ENCODE assay signal across 8 mouse cellular contexts in genomic region chr1:79860411-79861039, GRCm38 (mm10). TPM values are rescaled to one million over a fixed set of nuclear protein-coding genes. Genes with fewer than 3 reads are reported as not detected.
DNase-seq lines count a peak whose midpoint lies in the region; ATAC-seq and TF ChIP-seq lines count a peak whose summit lies in the region.

No protein-coding gene starts in this region.

- DNase-seq in heart, postnatal 36 days, result no peak
- peak; percentile 84 for DNase-seq in midbrain, embryonic 11.5 days (ENCODE audit: low spot score, missing footprints)
- no peak for DNase-seq in midbrain, embryonic 10.5 days (ENCODE audit: low spot score)
- DNase-seq in thymus, adult 2 months, result no peak
- DNase-seq in B cell, adult 2 months, result no peak

- H3K4me2 ChIP-seq in heart, embryonic 13.5 days, result peak overlapping the region; percentile 47
- H3K4me2 ChIP-seq in midbrain, embryonic 11.5 days, result no peak overlapping the region
- H3K4me2 ChIP-seq in intestine, embryonic 16.5 days (ENCODE audit: low read depth, low read length), result 0 out of 2 replicates have a peak overlapping the region, but pooled peaks have one; percentile 0
- peak overlapping the region; percentile 30 for H3K4me2 ChIP-seq in neural tube, embryonic 15.5 days

- no peaks in the 10 kb centered on the region for H3K9me3 ChIP-seq in heart, embryonic 13.5 days
- H3K9me3 ChIP-seq in midbrain, embryonic 11.5 days (ENCODE audit: control insufficient read depth, low read length), result no peaks in the 10 kb centered on the region
- H3K9me3 ChIP-seq in midbrain, embryonic 10.5 days (replicated peaks), result no peaks in the 10 kb centered on the region
- no peaks in the 10 kb centered on the region for H3K9me3 ChIP-seq in intestine, embryonic 16.5 days (ENCODE audit: control insufficient read depth, low read length)
- H3K9me3 ChIP-seq in neural tube, embryonic 15.5 days (replicated peaks), result no peaks in the 10 kb centered on the region

- no peaks in the 10 kb centered on the region for H3K27me3 ChIP-seq in heart, embryonic 13.5 days (replicated peaks)
- peaks cover 12% of the 10 kb centered on the region for H3K27me3 ChIP-seq in midbrain, embryonic 11.5 days (ENCODE audit: control insufficient read depth, insufficient read depth, low read length)
- peaks cover 45% of the 10 kb centered on the region for H3K27me3 ChIP-seq in midbrain, embryonic 10.5 days (ENCODE audit: low read depth, poor library complexity, severe bottlenecking)
- H3K27me3 ChIP-seq in intestine, embryonic 16.5 days (replicated peaks; ENCODE audit: control insufficient read depth, insufficient read depth, low read length), result no peaks in the 10 kb centered on the region
- H3K27me3 ChIP-seq in neural tube, embryonic 15.5 days (replicated peaks), result no peaks in the 10 kb centered on the region
- H3K27me3 ChIP-seq in thymus, adult 2 months (ENCODE audit: control insufficient read depth, insufficient read depth, low read length), result no peaks in the 10 kb centered on the region; the same call in 1 of the 2 replicates

- intact Hi-C loops in heart, postnatal 36 days (cut with DNase I), result no loop called here

- peak overlapping the region; percentile 16; the same call in 1 of the 2 replicates for H3K4me3 ChIP-seq in heart, embryonic 13.5 days
- no peak overlapping the region for H3K4me3 ChIP-seq in midbrain, embryonic 11.5 days (ENCODE audit: low read depth, low read length)
- no peak overlapping the region for H3K4me3 ChIP-seq in midbrain, embryonic 10.5 days
- H3K4me3 ChIP-seq in intestine, embryonic 16.5 days (ENCODE audit: low read length), result no peak overlapping the region
- no peak overlapping the region for H3K4me3 ChIP-seq in neural tube, embryonic 15.5 days (replicated peaks)
- H3K4me3 ChIP-seq in thymus, adult 2 months (ENCODE audit: control insufficient read depth, insufficient read depth, low read length), result no peak overlapping the region

- no peaks in the 10 kb centered on the region for H3K36me3 ChIP-seq in heart, embryonic 13.5 days
- no peaks in the 10 kb centered on the region for H3K36me3 ChIP-seq in midbrain, embryonic 11.5 days (ENCODE audit: control insufficient read depth, insufficient read depth, low read length)
- no peaks in the 10 kb centered on the region for H3K36me3 ChIP-seq in midbrain, embryonic 10.5 days
- no peaks in the 10 kb centered on the region for H3K36me3 ChIP-seq in intestine, embryonic 16.5 days (ENCODE audit: control insufficient read depth, insufficient read depth, low read length)
- H3K36me3 ChIP-seq in neural tube, embryonic 15.5 days, result no peaks in the 10 kb centered on the region
- no peaks in the 10 kb centered on the region for H3K36me3 ChIP-seq in thymus, adult 2 months (ENCODE audit: control insufficient read depth, insufficient read depth, low read length)

- TF ChIP-seq CTCF in thymus, adult 2 months (IDR thresholded peaks at IDR 0.05; ENCODE audit: borderline replicate concordance, control insufficient read depth, extremely low read depth, insufficient read depth, low read length, poor library complexity), result no peak

- 25% methylated on average over 12 of the region's 12 CpGs for WGBS in heart, embryonic 13.5 days
- 47% methylated on average over 12 of the region's 12 CpGs for WGBS in midbrain, embryonic 11.5 days
- 53% methylated on average over 12 of the region's 12 CpGs for WGBS in midbrain, embryonic 10.5 days
- WGBS in intestine, embryonic 16.5 days, result 29% methylated on average over 12 of the region's 12 CpGs
- 18% methylated on average over 12 of the region's 12 CpGs for WGBS in neural tube, embryonic 15.5 days
- 76% methylated on average over 12 of the region's 12 CpGs for WGBS in thymus, adult 2 months

- H3K4me1 ChIP-seq in heart, embryonic 13.5 days, result peaks cover 53% of the 10 kb centered on the region
- peaks cover 16% of the 10 kb centered on the region for H3K4me1 ChIP-seq in midbrain, embryonic 11.5 days (ENCODE audit: control insufficient read depth, insufficient read depth, low read length)
- peaks cover 55% of the 10 kb centered on the region for H3K4me1 ChIP-seq in midbrain, embryonic 10.5 days
- H3K4me1 ChIP-seq in intestine, embryonic 16.5 days (ENCODE audit: control insufficient read depth, insufficient read depth, low read length), result peaks cover 19% of the 10 kb centered on the region
- H3K4me1 ChIP-seq in neural tube, embryonic 15.5 days, result peaks cover 38% of the 10 kb centered on the region
- H3K4me1 ChIP-seq in thymus, adult 2 months (replicated peaks; ENCODE audit: control insufficient read depth, insufficient read depth, low read length), result peaks cover 9% of the 10 kb centered on the region

- ATAC-seq in heart, embryonic 13.5 days (ENCODE audit: extremely low read depth, insufficient number of reproducible peaks, low FRiP score, low TSS enrichment), result peak; percentile 27; the same call in 1 of the 2 replicates
- peak; percentile 10; the same call in 1 of the 2 replicates for ATAC-seq in midbrain, embryonic 11.5 days (ENCODE audit: low FRiP score)
- ATAC-seq in intestine, embryonic 16.5 days, result 0 out of 2 replicates have a peak, but pooled peaks have one; percentile 16
- peak; percentile 38; the same call in 1 of the 2 replicates for ATAC-seq in neural tube, embryonic 15.5 days (ENCODE audit: low FRiP score)

- TF ChIP-seq POLR2A in thymus, adult 2 months (IDR thresholded peaks at IDR 0.05; ENCODE audit: control insufficient read depth, extremely low read depth, insufficient read depth, low read length, poor library complexity), result no peak

- H3K9ac ChIP-seq in heart, embryonic 13.5 days, result peak overlapping the region; percentile 59
- H3K9ac ChIP-seq in midbrain, embryonic 11.5 days (ENCODE audit: low read length), result no peak overlapping the region
- H3K9ac ChIP-seq in intestine, embryonic 16.5 days (ENCODE audit: low read depth, low read length), result no peak overlapping the region
- H3K9ac ChIP-seq in neural tube, embryonic 15.5 days (replicated peaks), result no peak overlapping the region

- H3K27ac ChIP-seq in heart, embryonic 13.5 days (replicated peaks), result peak overlapping the region; percentile 70
- H3K27ac ChIP-seq in midbrain, embryonic 11.5 days (ENCODE audit: low read depth, low read length), result no peak overlapping the region; the same call in 1 of the 2 replicates
- no peak overlapping the region for H3K27ac ChIP-seq in midbrain, embryonic 10.5 days (replicated peaks)
- H3K27ac ChIP-seq in intestine, embryonic 16.5 days (ENCODE audit: low read length), result peak overlapping the region; percentile 15; the same call in 1 of the 2 replicates
- peak overlapping the region; percentile 77 for H3K27ac ChIP-seq in neural tube, embryonic 15.5 days (replicated peaks)
- H3K27ac ChIP-seq in thymus, adult 2 months (ENCODE audit: control insufficient read depth, insufficient read depth, low read length), result no peak overlapping the region

RNA-seq across cellular contexts. Expression of gene Serpine2, which starts 0.5 kb away (rescaled TPM):
- polyA plus RNA-seq in heart, embryonic 13.5 days (2015; fragmentation: Nextera tagmentation; extraction: Ambion mirVana), result 144 and 148 TPM in 2 replicates
- total RNA-seq in heart, postnatal 36 days (2021), result 10 to 100 TPM; 18.7 to 27.2 TPM
- 63.8 and 70.3 TPM in 2 replicates for polyA plus RNA-seq in midbrain, embryonic 11.5 days (2014; fragmentation: Nextera tagmentation; extraction: Ambion mirVana)
- polyA plus RNA-seq in midbrain, embryonic 10.5 days (2016; fragmentation: Nextera tagmentation; extraction: Ambion mirVana), result 54.7 and 60.4 TPM in 2 replicates
- 71.1 and 78.1 TPM in 2 replicates for polyA plus RNA-seq in intestine, embryonic 16.5 days (2015; fragmentation: Nextera tagmentation; extraction: Ambion mirVana)
- polyA plus RNA-seq in neural tube, embryonic 15.5 days (2015; fragmentation: Nextera tagmentation; extraction: Ambion mirVana), result 382 and 384 TPM in 2 replicates
- 33.8 and 46.7 TPM in 2 replicates for polyA plus RNA-seq in thymus, adult 2 months (2012; rRNA removed)

Comparison
In these comparisons a context has a peak if more than half of its experiments do, and no peak if none do; other contexts are left out.
1. H3K27ac ChIP-seq: peak in heart, embryonic 13.5 days (single experiment), intestine, embryonic 16.5 days (single experiment) and neural tube, embryonic 15.5 days (single experiment); none in midbrain, embryonic 11.5 days (single experiment), midbrain, embryonic 10.5 days (single experiment) and thymus, adult 2 months (single experiment).
2. Peak in every context shown above with its lines, with median percentiles within 50 percentile points of each other: ATAC-seq.